Mouse (Mus musculus): ENCODE results near the gene Gimap5. TPM values are rescaled to one million over a fixed set of nuclear protein-coding genes. Genes with fewer than 3 reads are reported as not detected.

The Gimap5 gene
- polyA plus RNA-seq, 1 experiment, result 28.6 TPM

DNA sequence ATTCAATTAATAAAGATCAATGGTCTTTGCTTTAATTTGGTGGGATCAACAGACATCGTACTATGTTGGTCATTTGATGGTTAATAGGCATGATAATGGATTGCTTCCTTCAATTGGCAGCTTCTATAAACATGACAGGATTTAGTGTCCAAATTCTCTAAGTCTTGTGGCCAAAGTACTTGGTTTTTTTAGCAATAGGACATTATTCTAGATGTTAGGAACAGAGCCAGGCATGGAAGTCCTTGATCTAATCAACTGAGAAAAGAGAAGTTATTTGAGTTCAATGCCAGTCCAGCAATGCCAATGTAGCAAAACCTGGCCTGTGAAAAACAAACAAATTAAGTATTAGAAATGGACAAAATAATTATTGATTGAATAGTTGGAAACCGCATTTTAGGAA lies 39.6 kb downstream of the Gimap5 start:
- no peak for DNase-seq
- H3K4me1 ChIP-seq (ENCODE audit: control insufficient read depth, insufficient read depth, low read length), result peaks cover 6% of the 10 kb centered on the region
- no peak overlapping the region for H3K4me3 ChIP-seq (replicated peaks; ENCODE audit: extremely low read depth, low read depth, low read length)
- WGBS, result 58% methylated on average over 2 of the region's 2 CpGs
- TF ChIP-seq POLR2A (IDR thresholded peaks at IDR 0.05; ENCODE audit: borderline replicate concordance, extremely low read depth, low read depth, low read length) (no peak), CTCF (IDR thresholded peaks at IDR 0.05; ENCODE audit: insufficient read depth, low read length) (no peak)

DNA sequence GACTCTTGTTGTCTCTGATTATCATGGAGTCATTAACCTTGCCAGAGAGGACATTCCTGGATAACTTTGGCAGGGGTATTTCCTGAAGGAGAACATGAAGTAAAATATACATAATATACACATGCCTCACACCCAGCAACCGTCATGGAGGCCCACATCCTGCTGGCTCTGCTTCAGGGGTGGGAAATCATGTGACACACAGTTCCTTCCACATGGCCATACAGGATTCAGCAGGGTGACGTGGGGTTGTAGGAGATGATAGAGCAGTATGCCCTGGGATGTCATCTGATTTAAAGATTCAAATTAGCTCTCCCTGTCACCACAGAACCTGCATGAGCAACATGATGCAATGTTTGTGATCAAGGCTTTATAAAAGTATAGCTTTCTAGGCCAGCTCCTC lies 41.9 kb downstream of the Gimap5 start:
- no peak for DNase-seq
- WGBS, result 64% methylated on average over 2 of the region's 2 CpGs
- H3K4me3 ChIP-seq (replicated peaks; ENCODE audit: extremely low read depth, low read depth, low read length), result no peak overlapping the region
- peaks cover 6% of the 10 kb centered on the region for H3K4me1 ChIP-seq (ENCODE audit: control insufficient read depth, insufficient read depth, low read length)
- no peak for TF ChIP-seq CTCF (IDR thresholded peaks at IDR 0.05; ENCODE audit: insufficient read depth, low read length)
- no peak for TF ChIP-seq POLR2A (IDR thresholded peaks at IDR 0.05; ENCODE audit: borderline replicate concordance, extremely low read depth, low read depth, low read length)

DNA sequence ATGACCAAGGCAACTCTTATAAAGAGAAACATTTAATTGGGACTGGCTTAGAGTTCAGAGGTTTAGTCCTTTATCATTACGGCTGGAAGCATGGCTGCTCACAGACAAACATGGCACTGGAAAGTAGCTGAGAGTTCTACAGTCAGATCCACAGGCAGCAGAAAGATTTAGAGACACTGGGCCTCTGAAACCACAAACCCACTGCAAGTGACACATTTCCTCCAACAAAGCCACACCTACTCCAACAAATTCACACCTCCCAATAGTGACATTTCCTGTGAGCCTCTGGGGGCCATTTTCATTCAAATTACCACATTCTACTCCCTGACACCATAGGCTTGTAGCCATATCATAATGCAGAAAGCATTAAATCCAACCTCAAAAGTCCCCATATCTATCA lies 55.9 kb downstream of the Gimap5 start:
- 73% methylated on average over 1 of the region's 1 CpGs for WGBS
- H3K4me1 ChIP-seq (ENCODE audit: control insufficient read depth, insufficient read depth, low read length), result no peaks in the 10 kb centered on the region
- TF ChIP-seq POLR2A (IDR thresholded peaks at IDR 0.05; ENCODE audit: borderline replicate concordance, extremely low read depth, low read depth, low read length), result no peak
- no peak for TF ChIP-seq CTCF (IDR thresholded peaks at IDR 0.05; ENCODE audit: insufficient read depth, low read length)
- DNase-seq, result no peak
- H3K4me3 ChIP-seq (replicated peaks; ENCODE audit: extremely low read depth, low read depth, low read length), result no peak overlapping the region

DNA sequence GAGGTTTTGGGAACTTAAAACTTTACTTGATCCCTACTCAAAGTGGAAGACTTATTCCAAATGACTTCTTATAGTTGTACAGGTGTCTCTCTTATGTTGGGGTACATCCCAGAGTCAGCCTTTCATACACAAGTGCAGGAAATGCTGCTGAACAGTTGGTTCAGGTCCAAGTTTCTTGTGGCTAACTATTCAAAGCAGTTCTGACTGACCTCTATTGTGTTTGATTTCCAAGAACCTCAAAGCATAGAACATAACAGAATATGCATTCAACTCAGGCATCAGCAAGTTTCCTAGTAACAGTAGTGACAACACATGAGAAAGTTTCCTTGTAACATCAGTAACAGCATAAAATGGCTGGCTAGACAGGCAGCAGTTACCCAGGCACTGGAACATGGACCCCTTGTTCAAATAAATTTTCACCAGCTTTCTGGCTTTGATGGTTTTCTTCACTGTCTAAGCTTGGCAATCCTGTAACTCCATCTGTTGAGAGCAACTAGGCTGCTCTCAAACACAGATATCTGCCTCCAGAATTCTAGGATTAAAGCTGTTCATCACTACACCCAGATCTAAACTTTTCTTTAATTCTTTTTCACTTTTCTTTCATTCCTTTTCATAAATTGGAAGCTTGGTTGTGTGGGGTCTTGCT lies 57.5 kb downstream of the Gimap5 start:
- no peaks in the 10 kb centered on the region for H3K4me1 ChIP-seq (ENCODE audit: control insufficient read depth, insufficient read depth, low read length)
- no peak for DNase-seq
- no peak for TF ChIP-seq POLR2A (IDR thresholded peaks at IDR 0.05; ENCODE audit: borderline replicate concordance, extremely low read depth, low read depth, low read length)
- no peak for TF ChIP-seq CTCF (IDR thresholded peaks at IDR 0.05; ENCODE audit: insufficient read depth, low read length)
- H3K4me3 ChIP-seq (replicated peaks; ENCODE audit: extremely low read depth, low read depth, low read length), result no peak overlapping the region

Other genes with a start within 250 kb of the Gimap5 start
- gene Atp6v0e2, start 208.6 kb upstream of the Gimap5 start, polyA plus RNA-seq (2012; rRNA removed), result 29.9 and 35.5 TPM in 2 replicates
- gene Lrrc61, start 191.4 kb upstream of the Gimap5 start, polyA plus RNA-seq (2012; rRNA removed), result 16.8 and 19.8 TPM in 2 replicates
- 179 and 229 TPM in 2 replicates for gene Rarres2, start 173.4 kb upstream of the Gimap5 start, polyA plus RNA-seq (2012; rRNA removed)
- not detected in 2 replicates for gene Gm45021, start 156.6 kb upstream of the Gimap5 start, polyA plus RNA-seq (2012; rRNA removed)
- gene Repin1, start 152.3 kb upstream of the Gimap5 start, polyA plus RNA-seq (2012; rRNA removed), result 34.2 and 42.7 TPM in 2 replicates
- not detected in 2 replicates for gene Gm44965, start 152.3 kb upstream of the Gimap5 start, polyA plus RNA-seq (2012; rRNA removed)
- gene Zfp775, start 144.1 kb upstream of the Gimap5 start, polyA plus RNA-seq (2012; rRNA removed), result 6.7 and 7.2 TPM in 2 replicates
- gene AI854703, start 119.4 kb upstream of the Gimap5 start, polyA plus RNA-seq (2012; rRNA removed), result 0.98 and 1.3 TPM in 2 replicates
- 11.4 and 15.2 TPM in 2 replicates for gene Gimap8, start 99.0 kb upstream of the Gimap5 start, polyA plus RNA-seq (2012; rRNA removed)
- 2.8 and 5.2 TPM in 2 replicates for gene Gimap9, start 70.1 kb upstream of the Gimap5 start, polyA plus RNA-seq (2012; rRNA removed)
- gene Gimap4, start 61.6 kb upstream of the Gimap5 start, polyA plus RNA-seq (2012; rRNA removed), result 40.8 and 58.9 TPM in 2 replicates
- gene Gimap6, start 38.0 kb upstream of the Gimap5 start, polyA plus RNA-seq (2012; rRNA removed), result 23.5 and 40.1 TPM in 2 replicates
- gene Gm28053, start 27.6 kb upstream of the Gimap5 start, polyA plus RNA-seq (2012; rRNA removed), result 1.8 TPM in 1 of 2 replicates, not detected in the other
- 0.72 and 1.2 TPM in 2 replicates for gene Gimap7, start 27.6 kb upstream of the Gimap5 start, polyA plus RNA-seq (2012; rRNA removed)
- 29.9 and 35.2 TPM in 2 replicates for gene Gimap1, start 7.1 kb upstream of the Gimap5 start, polyA plus RNA-seq (2012; rRNA removed)
- gene Gimap3, start 24.7 kb downstream of the Gimap5 start, polyA plus RNA-seq (2012; rRNA removed), result 12.5 and 15.4 TPM in 2 replicates
- gene Tmem176a, start 94.7 kb downstream of the Gimap5 start, polyA plus RNA-seq (2012; rRNA removed), result 254 and 269 TPM in 2 replicates
- gene Tmem176b, start 95.3 kb downstream of the Gimap5 start, polyA plus RNA-seq (2012; rRNA removed), result 521 and 609 TPM in 2 replicates
- 4.8 and 8.1 TPM in 2 replicates for gene Aoc1, start 126.7 kb downstream of the Gimap5 start, polyA plus RNA-seq (2012; rRNA removed)
- not detected in 2 replicates for gene 1600015I10Rik, start 183.7 kb downstream of the Gimap5 start, polyA plus RNA-seq (2012; rRNA removed)
- gene Doxl2, start 228.8 kb downstream of the Gimap5 start, polyA plus RNA-seq (2012; rRNA removed), result not detected in 2 replicates
- not detected in 2 replicates for gene Svs1, start 240.7 kb downstream of the Gimap5 start, polyA plus RNA-seq (2012; rRNA removed)

Measured in lung, adult 2 months (tissue).